Mouse (Mus musculus): ENCODE data around the gene Trim67.
"Not testable (repeated sequence)": the region's sequence is repeated elsewhere in the genome, so short reads cannot be mapped to it uniquely, and the experiment has no call there.

Gene Trim67

DNA sequence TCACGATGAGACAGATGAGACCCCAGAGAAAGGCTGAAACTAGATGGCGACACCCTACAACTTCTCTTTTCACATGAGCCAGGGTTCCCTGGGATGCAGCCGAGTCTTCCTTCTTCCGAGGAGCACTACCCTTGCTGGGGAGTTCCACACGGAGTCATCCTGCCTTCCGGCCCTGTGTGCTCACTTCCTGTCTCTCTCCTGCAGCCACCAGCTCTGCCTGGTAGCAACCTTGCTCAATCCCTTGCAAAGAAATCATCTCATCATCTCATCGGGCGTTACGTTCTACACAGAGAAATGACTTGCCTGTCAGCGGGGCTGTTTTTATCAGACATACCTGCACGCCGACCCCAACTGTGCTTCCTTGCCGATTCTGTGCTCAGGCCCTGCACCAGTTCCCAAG, 37.2 kb downstream of the Trim67 start:
- in situ Hi-C loops (cut with MboI; ENCODE audit: unreplicated experiment in 2 of 2), result no loop called here

DNA sequence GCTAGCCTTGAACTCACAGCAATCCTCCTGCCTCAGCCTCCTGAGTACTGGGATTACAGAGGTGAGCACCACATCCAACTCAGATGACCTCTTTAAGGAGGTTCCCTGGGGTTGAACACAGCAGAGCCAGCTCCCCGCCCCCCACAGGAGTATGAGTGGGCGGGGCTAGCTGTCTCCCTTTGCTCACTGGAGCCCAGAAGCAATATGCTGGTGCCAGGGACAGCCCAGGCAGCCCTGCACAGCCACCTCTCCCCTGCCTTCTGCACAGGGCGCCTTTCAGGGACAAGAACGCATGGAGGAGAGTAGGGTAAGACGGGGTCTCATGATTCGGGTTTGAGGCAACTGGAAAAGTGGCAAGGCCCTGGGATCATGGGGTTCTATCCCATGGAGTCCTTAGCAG, 38.6 kb downstream of the Trim67 start:
- in situ Hi-C loops (cut with MboI; ENCODE audit: unreplicated experiment in 2 of 2), result no loop called here

DNA sequence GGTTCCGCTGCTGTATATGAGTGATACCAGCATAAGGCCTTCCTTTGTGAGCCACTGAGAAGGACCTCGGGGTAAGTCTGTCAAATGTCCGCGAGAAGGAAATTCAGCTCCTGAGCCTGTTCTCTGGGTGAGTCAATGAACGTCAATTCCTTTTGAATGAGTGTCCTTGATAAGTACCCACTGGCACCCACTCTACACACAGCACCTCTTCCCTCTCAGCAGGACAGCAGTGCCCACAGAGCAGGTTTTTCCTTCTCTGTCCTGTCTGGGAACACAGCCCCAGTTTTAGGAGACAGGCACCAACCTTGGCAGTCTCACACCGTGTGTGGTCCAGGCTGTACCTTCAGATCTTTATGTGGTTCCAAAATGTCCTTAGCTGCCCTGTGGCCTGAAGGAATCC, 39.0 kb downstream of the Trim67 start:
- in situ Hi-C loops (cut with MboI; ENCODE audit: unreplicated experiment in 2 of 2), result no loop called here

DNA sequence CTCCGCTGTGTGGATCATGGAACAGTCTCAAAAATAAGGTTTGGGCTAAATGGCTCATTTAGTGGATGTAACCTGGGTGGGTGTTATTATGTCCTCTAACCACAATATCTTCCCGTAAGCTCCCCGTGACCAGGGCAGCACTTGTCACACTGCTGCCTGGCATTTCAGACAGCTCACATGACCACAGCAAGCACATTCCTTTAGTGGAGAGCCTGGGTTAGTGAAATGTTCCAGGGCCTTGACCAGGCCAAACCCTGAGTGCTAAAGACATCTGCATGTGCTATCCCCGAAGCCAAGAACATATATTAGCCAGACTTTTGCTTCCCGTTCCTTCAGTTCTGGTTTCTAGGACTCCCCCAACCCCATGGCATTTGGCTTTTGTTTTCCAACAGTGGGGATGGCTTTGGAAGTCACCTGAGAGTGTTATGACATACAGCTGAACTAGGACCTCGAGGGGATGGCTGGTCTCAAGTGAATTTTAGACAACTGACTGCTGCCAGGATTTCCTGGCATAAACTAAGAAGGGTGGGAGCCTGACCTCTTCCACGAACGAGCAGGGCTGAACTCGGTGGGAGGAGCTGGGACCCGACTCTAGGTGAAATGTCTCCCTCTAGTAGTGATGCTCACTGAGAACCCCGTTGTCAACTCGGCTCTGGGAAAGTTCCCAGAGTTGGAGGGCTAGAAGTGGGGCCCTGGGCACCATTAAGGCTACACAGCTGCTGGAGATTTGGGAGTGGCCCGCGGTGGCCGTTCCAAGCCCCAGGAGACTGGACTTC, 40.7 kb downstream of the Trim67 start:
- in situ Hi-C loops (cut with MboI; ENCODE audit: unreplicated experiment in 2 of 2), result no loop called here

DNA sequence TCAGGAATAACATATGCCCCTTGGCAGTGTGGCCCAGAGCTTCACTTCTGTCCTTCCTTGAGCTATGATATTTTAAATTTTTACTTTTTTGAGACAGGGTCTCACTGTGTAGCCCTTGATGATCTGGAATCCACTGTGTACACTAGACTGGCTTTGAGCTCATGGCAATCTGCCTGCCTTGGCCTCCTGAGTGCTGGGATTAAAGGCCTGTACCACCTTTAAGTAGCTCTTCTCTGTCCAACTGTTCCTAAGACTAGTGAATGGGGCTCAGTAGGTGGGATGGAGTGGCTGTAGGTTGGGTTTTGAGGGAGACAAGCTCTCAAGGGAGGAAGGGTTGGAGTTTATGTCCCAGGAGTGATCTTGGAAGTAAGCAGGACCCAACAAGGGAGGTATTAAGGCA, 43.0 kb downstream of the Trim67 start:
- in situ Hi-C loops (cut with MboI; ENCODE audit: unreplicated experiment in 2 of 2), result no loop called here

DNA sequence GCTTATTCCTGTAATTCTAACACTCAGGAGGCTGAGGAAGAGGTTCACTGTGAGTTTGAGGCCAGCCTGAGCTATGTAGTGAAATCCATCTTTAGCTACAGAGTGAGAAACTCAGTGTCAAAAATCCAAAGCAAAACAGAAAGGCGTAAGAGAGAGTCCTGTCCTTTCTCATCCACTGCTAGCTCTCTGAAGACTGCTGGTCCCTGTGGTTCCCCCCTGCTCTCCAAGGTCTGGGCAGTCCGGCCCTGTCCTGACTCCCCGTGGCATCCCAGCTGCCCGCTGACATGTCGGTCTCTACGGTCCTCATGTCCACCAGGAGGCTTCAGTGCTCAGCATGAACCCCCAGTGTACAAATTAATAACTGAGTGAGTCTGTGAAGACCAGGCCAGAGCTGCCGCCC, 43.4 kb downstream of the Trim67 start:
- in situ Hi-C loops (cut with MboI; ENCODE audit: unreplicated experiment in 2 of 2), result no loop called here

DNA sequence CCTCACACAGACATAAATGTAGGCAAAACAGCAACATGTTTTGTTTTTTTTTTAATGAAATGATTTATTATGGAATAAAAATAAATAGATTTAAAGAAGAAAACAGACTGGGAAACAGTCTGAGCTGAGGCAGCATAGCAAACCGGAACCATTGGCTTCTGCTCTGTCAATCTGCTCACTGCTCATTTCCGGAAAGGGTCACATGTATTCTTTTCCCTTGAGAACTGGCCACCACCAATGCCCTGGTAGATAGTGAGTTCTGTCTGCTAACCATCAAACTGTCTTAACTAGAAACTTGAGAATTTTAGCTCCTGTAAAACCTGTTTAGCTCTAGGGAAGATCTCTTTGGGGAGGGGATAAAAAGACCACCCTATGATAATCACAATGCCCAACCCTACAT, 44.0 kb downstream of the Trim67 start:
- in situ Hi-C loops (cut with MboI; ENCODE audit: unreplicated experiment in 2 of 2), result no loop called here

DNA sequence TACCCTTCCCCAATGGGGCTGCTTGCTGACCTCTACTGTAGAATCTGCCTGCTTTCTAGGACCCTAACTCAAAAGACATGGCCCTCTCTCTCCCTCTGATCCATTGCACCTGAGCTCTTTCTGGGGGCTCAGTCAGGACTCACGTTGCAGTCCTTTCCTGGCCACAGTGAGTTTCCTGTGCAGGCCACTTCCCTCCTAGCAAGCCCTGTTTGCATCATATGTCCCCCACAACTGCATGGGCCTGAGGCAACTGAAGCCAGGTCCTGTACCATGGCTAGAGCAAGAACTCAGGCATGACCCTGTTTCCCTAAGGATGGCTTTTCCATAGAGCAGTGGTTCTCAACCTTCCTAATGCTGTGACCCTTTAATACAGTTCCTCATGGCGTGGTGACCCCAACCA, 45.1 kb downstream of the Trim67 start:
- in situ Hi-C loops (cut with MboI; ENCODE audit: unreplicated experiment in 2 of 2), result no loop called here

DNA sequence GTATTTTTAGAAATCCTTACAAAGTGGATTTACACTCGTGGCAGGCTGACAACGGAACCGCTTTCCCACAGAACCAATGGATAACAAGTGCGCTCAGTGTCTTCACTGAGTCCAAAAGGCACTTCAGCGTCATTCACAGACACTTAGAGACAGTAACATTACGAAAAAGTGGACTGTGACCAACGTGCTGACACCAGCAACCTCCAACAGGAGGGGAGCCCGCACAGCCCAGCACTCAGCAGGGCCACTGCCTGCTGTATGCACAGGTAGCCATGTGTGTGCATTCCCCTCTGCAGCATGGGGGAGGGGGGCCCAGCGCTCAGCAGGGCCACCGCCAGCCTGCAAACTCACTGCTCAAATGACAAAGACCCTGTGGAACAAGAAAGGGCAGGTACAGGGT, 46.5 kb downstream of the Trim67 start:
- in situ Hi-C loops (cut with MboI; ENCODE audit: unreplicated experiment in 2 of 2), result no loop called here

DNA sequence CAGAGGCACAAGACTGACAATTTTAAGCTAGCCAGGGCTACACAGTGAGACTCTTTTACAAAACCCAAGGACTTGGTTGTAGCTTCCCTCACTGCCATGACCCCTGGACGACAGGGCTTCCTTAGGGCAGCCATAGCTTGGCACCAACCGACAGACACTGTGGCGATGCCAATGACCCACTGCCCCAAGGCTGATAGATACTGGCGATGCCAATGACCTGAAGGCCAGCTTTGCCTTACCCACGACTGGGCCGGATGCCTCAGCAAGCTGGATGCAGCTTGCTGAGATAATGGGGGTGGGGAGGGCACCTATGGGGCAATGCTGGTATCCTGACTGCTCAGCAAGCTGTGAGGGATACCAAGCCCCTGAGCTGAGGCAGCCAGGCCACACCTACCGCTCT, 48.0 kb downstream of the Trim67 start:
- in situ Hi-C loops (cut with MboI; ENCODE audit: unreplicated experiment in 2 of 2), result no loop called here

DNA sequence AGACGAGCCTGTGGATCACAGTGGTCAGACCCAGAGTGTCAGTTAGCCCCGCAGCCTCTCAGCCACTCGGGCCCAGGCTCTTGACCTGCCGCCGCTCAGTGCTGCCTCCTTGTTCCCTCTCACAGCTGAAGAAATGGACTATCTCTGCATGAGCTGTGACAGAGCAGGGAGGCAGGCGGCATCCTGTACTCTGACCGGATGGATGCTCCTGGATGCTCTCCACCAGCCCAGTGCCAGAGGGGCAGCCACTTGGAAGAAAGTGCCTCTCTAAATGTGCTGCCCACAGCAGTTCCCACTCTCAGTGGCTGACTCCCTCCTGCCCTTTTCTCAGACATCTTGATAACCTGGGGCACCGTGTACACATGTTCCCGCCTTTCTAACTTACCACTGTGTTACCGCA, 48.9 kb downstream of the Trim67 start:
- in situ Hi-C loops (cut with MboI; ENCODE audit: unreplicated experiment in 2 of 2), result no loop called here

DNA sequence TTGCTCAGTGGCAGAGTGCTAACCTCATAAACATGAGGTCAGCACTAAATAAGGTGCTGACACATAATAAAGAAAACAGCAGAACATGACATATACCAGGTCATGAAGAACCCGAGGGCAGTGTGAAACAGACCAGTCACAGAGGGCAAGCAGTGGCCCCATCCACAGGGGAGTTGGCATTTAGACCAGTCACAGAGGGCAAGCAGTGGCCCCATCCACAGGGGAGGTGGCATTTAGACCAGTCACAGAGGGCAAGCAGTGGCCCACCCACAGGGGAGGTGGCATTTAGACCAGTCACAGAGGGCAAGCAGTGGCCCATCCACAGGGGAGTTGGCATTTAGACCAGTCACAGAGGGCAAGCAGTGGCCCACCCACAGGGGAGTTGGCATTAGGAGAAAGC, 50.0 kb downstream of the Trim67 start:
- in situ Hi-C loops (cut with MboI; ENCODE audit: unreplicated experiment in 2 of 2), result not testable (repeated sequence)

DNA sequence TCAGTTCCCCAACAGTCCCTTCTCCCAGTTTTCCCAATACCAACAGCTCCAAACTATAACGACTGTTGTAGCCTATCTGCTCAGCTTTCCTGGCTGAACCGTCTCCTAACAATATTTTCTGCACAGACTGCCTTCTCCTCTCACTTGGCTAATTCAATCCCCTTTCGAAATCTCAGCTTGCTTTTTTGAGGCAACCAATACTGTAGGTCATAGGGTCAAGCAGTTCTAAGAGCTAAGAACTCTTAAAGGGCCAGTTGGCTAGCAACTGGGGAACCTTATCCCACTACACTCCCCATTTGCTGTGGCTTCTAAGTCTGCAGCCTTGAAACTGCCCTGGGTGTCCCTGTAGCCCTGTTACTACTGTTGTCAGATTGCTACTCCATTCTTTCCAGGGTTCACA, 52.2 kb downstream of the Trim67 start:
- in situ Hi-C loops (cut with MboI; ENCODE audit: unreplicated experiment in 2 of 2), result no loop called here

DNA sequence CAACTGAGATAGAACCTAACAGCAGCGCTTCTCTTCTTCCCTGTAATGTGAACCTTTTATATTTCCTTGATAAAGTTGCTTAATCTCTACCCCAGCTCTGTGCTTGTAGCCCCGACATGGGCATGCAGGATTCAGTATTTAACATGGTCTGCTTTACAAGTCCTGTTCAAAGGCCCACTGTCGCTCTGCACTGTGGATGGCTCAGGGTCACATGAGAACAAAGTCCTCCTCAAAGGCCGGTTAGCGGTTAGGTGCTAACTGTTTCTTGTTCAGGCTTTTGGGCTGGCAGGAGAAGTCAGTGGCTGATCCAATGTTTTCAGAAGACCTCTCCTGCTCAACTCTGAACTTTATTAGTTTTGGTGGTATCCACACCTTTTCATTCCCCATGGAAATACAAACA, 52.7 kb downstream of the Trim67 start:
- in situ Hi-C loops (cut with MboI; ENCODE audit: unreplicated experiment in 2 of 2), result no loop called here

DNA sequence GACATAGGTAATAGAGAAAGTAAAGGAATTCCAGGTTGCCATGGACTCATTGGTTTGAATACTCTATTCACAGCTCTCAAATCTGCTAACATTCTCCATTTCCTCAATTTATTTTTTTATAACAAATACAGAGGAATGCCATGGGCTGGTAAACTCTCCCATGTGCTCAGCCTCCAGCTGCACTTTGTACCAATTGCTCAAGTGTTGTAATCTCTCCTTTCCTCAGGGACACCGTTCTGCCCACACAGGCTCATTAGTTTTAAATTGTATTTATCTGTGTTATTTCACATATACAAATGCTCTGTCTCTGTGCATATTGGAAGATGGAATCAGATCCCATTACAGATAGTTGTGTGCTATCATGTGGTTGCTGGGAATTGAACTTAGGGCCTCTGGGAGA, 60.6 kb downstream of the Trim67 start:
- in situ Hi-C loops (cut with MboI; ENCODE audit: unreplicated experiment in 2 of 2), result loop anchor here in 1 of 2 experiments (25.0 kb wide), 1 partner anchor 1584 kb away; no protein-coding TSS in a partner anchor

DNA sequence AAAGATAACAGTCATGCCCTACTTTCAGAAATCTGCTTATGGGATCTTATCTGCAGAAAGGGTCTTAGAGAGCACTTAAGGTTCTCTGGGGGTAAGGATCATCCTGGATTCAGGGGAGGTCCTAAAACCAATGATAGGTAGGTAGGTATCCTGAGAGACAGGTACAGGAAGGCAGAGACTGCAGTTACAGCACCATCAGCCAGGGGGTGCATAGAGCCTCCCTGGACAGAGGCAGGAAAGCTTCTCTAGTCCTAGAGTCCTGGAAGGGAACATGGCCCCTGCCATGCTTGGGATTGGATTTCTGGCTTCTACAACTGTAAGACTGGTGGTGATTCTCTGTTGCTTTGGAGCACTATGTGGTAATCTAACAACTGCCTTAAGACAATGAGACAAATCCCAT, 66.6 kb downstream of the Trim67 start:
- in situ Hi-C loops (cut with MboI; ENCODE audit: unreplicated experiment in 2 of 2), result loop anchor here in 1 of 2 experiments (25.0 kb wide), 1 partner anchor 1578 kb away; no protein-coding TSS in a partner anchor

DNA sequence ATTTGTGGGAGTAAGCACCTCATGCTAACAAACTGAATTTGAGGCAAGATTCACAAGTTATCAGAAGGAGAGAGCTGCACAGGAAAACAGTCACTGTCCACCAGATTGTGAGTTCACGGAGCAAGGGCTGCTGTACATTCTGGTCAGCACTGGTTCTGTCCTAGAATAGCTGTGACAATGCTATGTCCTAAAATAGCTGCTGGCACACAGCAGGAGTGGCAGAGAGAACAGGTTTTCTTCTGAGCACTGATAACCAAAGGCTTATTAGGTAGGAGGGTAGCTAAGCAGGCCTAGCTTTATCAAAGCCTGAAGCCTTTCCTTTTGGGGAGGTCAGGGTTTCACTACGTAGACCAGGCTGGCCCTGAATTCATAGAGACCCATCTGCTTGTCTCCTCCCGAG, 67.3 kb downstream of the Trim67 start:
- in situ Hi-C loops (cut with MboI; ENCODE audit: unreplicated experiment in 2 of 2), result loop anchor here (10.0 to 25.0 kb wide), 2 partner anchors 175 to 1577 kb away; no protein-coding TSS in a partner anchor

DNA sequence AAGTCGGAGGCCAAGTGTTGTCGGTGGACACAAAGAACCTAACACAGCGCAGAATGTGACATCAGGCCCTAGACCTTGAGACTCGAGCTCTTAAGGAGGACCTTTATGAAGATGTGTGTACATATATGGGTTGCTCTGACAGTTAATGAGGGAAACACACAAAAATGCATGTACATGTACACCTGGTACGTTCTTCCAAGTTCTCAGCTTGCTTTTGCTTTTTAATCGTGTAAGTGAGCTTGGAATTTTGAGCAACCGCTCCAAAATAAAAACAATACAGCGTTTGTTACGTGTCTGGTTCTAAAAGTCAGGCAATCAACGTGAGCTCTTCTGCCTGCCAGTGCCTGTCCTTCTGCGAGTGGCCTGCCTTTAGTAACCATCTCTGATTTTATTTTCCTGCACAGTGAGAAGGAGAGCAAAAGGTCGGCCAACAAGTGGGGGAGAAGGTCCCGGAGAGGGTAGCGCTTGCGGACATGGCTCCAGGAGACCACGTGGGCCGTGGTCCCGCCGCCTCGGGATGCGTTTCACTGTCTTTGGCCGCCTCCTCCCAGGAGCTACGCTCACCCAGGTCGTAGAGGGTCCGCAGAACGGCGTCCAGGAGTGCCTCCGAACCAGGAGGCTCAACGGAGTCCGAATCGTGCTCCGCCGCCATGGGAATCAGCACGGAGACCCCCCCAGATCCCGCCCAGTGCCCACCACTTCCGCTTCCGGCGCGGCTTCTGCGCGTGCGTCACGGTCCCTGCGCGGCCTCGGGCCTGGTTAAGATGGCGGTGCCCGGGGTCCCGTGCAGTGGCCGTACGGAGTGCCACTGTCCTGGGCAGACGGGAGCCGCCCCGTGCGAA, 69.7 kb downstream of the Trim67 start, which contains the start of the genes Gnpat and 2810004N23Rik:
Gnpat (plus strand) TSS at position 713 of the 842 bp plus-strand sequence.
2810004N23Rik (minus strand) TSS at position 800 of the 842 bp plus-strand sequence.
- in situ Hi-C loops (cut with MboI; ENCODE audit: unreplicated experiment in 2 of 2), result loop anchor here (10.0 to 25.0 kb wide), 2 partner anchors 172 to 1575 kb away; no protein-coding TSS in a partner anchor

DNA sequence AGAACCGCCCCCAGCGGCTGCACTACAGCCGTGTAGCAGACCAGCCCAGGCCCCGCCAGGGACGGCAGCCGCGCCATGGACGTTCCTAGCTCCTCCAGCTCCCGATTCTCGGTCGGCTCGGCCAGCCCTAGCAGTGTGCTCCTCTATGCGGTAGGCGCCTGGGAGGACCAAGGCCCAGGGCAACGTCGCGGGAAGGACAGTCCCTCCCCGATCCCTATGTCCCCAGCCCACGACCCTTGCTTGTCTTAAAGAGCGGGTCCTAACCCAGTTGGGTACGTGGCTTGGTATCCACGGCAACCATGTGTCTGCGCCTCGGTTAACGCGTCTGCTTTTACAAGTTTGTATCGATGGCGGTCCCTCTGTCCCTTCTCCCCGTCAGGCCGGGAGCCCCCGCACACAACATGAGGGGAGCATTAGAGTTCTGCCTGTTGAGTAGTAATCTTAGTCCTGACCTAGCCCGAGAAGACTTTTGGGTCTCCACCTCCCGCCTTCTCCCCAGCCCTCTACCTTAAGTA, 70.3 kb downstream of the Trim67 start:
- in situ Hi-C loops (cut with MboI; ENCODE audit: unreplicated experiment in 2 of 2), result loop anchor here (10.0 to 25.0 kb wide), 2 partner anchors 172 to 1574 kb away; no protein-coding TSS in a partner anchor

DNA sequence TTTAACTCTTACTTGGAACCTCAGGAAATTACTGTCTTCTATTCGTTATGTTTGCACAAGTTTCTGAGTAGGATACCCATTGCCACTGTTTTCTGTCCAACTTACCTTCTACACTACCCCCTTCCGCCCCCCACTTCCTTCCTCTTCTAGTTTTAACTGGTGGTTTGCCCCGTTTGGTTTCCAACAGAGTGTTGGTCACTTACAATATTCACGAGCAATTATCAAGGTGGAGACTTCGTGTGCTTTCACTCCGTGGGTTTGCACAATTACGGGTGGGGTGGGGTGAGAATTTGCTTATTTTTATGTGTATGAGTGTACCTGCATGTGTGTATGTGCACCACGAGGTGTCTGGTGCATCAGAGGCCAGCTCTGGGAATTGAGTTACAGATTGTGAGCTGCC, 70.8 kb downstream of the Trim67 start:
- in situ Hi-C loops (cut with MboI; ENCODE audit: unreplicated experiment in 2 of 2), result loop anchor here (10.0 to 25.0 kb wide), 2 partner anchors 171 to 1574 kb away; no protein-coding TSS in a partner anchor

DNA sequence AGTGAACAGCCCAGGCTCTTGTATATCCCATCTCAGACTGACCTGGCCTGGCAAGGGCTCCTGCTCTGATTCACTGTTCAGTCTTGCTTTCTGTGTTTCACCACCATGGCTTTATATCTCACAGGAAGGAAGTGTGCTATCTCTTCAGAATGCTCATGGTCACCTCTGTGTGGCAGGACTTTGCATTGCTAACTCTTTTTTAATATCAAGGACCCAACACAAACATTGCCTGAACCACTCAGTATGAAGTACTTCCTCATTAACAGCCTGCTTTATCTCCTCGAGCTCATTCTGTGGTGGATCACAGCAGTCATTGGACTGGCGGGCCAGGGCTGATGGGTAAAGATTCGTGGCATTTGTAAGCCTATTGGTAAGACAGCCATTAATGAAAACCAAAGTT, 73.8 kb downstream of the Trim67 start:
- in situ Hi-C loops (cut with MboI; ENCODE audit: unreplicated experiment in 2 of 2), result loop anchor here (10.0 to 25.0 kb wide), 2 partner anchors 168 to 1571 kb away; no protein-coding TSS in a partner anchor

Measured in v-Abl transformed pro-B cells (cell line).